Mouse (Mus musculus): ENCODE measurements around the gene Nfatc2ip.

GRCm38 (mm10) chr7:126399548-126399947 lies 3.0 kb upstream of the Nfatc2ip start:
- TF ChIP-seq HCFC1 (IDR thresholded peaks at IDR 0.05; ENCODE audit: borderline replicate concordance, insufficient read depth, low read length), result 0 out of 2 replicates have a peak, but pooled peaks have one; percentile 33
- TF ChIP-seq CHD2 (IDR thresholded peaks at IDR 0.05; ENCODE audit: low read depth, low read length), result no peak
- no peak for TF ChIP-seq MAFK (IDR thresholded peaks at IDR 0.05; ENCODE audit: insufficient read depth, low read depth, low read length)
- peak; percentile 75 for TF ChIP-seq ZC3H11A (IDR thresholded peaks at IDR 0.05; ENCODE audit: borderline replicate concordance, low read depth, low read length)

All from ES-E14 (cell line).